Mouse (Mus musculus): ENCODE measurements around the gene Hbq1b.
"Not testable (repeated sequence)": the region's sequence is repeated elsewhere in the genome, so short reads cannot be mapped to it uniquely, and the experiment has no call there.

Hbq1b gene

DNA sequence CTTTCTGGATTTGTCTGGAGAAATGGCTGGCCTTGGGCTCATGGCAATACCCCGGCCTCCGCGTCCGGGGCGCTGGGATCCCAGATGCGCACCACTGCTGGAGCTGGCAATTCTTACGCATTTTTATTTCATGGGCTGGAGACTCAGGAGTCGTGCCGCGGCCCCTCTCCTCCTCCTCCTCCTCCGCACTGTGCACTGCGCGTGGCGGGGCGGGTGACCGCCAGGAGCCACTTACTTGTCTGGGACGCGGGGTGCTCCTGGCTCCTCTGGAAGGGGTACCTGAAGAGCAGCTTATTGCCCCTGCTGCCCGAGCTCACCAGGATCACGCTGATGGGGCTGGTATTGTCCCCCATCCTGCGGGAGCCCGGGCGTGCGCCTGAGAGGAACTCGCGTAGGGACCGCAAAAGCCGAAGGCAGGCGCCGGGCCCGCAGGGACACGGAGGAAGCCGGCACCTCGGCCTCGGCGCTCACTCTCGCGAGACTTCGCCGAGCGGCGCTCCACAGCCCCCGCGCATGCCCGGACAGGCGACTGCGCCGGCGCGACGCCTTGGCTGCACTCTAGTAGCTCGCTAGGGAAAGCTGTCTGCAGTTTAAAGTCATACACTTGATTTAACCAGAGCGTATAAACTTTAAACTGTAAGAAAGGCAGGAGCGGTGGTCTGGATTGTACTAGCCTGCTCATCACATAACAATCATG is 19.4 kb upstream of the Hbq1b start, which contains the start of gene Nprl3:
Nprl3 (minus strand) TSS at position 520 of the 697 bp plus-strand sequence.
- peak; percentile 96 for DNase-seq (ENCODE audit: low read depth, low spot score)

GRCm38 (mm10) chr11:32267964-32268363 is 18.8 kb upstream of the Hbq1b start:
- DNase-seq (ENCODE audit: low read depth, low spot score), result no peak

DNA sequence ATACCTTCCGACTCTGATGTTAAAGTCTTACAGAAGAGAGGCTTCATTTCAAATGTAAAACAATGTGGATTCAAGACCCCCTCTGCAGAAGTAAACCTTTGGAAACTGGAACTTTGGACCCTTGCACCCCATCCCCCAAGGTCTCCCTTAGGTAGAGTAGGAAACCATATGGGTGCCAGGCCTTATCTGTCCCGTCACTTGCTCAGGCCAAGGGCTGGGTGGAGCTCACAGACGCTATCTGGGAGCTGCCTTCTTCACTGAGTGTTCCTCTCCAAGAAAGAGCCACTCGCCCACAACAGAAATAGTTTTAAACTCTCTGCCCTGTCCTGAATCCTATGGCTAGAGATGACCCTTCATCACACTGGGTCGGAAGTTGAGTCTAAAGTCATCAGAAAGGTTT is 17.8 kb upstream of the Hbq1b start:
- no peak for DNase-seq (ENCODE audit: low read depth, low spot score)

DNA sequence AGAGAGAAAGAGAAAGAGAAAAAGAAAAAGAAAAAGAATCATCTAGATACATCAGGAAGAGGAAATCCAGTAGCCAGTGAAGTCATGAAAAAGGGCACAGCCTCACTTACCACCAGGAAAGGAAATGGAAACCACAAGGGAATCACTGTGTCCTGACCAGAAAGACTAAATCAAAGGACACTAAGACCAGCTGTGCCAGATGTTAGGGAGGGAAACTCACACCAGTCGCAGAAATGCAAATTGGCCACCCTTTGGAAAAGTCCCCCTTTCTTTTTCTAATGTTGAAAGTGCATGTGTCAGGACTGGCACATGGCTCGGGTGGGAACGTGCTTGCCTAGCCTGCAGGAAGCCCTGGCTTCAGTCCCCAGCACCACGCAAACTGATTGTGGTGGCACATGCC is 15.6 kb upstream of the Hbq1b start:
- no peak for DNase-seq (ENCODE audit: low read depth, low spot score)

DNA sequence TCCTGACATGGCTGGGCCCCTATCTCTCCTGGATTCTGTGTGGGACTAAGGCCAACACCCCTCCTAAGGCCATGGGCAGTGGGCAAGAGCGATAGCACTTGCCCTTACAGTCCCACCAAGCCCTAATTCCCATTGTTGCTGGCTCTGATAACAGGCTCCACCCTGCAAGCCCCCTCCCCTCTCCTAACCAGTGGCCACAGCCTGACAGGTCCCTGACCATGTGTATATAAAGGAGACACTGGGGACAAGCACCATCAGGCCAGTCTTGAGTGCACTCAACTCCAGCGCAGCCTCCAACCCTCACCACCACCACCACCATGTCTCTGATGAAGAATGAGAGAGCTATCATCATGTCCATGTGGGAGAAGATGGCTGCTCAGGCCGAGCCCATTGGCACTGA is 10.4 kb upstream of the Hbq1b start, which contains the start of gene Hba-x:
Hba-x (plus strand) TSS at position 54 of the 400 bp plus-strand sequence.
- DNase-seq (ENCODE audit: low read depth, low spot score), result no peak

- no peak for DNase-seq (ENCODE audit: low read depth, low spot score)
These were observed 8.9 kb upstream of the Hbq1b start for GRCm38 (mm10) chr11:32277736-32278457.

GRCm38 (mm10) chr11:32278458-32278957 is 8.3 kb upstream of the Hbq1b start:
- DNase-seq (ENCODE audit: low read depth, low spot score), result no peak

GRCm38 (mm10) chr11:32280646-32281045 is 6.1 kb upstream of the Hbq1b start:
- DNase-seq (ENCODE audit: low read depth, low spot score), result no peak

DNA sequence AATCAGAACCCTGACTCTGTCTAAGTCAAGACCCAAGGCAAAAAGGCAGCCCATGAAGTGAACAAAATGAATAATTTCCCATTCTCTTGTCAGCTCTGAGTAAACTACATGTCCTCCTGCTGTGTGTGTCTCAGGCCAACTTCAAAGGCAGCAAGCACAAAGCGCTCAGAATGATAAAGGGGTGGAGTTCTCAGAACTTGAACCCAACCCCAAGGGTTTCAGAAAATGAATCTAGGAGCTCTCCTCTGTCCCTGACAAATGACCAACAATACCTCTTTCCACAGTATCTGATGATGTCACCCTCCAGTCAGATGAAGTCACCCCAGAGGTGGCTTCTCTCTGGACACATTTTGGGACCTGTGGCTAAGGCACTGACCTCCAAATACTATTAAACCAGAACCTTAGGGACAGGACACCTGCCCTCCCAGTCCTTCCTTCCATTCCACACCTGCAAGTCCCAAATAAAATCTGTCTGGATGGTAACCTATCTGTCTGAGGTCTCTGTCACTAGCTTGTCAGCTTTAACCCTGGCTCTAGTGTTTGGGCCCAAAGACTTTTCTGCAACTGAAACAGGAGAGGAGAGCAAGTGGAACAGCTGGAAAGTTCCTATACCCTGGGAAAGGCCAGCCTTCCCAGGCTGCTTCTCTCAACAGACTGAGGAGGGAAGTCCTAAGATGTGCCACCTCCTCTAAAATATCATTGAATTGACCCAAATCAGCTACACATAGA is 5.2 kb upstream of the Hbq1b start:
- no peak for DNase-seq (ENCODE audit: low read depth, low spot score)

DNA sequence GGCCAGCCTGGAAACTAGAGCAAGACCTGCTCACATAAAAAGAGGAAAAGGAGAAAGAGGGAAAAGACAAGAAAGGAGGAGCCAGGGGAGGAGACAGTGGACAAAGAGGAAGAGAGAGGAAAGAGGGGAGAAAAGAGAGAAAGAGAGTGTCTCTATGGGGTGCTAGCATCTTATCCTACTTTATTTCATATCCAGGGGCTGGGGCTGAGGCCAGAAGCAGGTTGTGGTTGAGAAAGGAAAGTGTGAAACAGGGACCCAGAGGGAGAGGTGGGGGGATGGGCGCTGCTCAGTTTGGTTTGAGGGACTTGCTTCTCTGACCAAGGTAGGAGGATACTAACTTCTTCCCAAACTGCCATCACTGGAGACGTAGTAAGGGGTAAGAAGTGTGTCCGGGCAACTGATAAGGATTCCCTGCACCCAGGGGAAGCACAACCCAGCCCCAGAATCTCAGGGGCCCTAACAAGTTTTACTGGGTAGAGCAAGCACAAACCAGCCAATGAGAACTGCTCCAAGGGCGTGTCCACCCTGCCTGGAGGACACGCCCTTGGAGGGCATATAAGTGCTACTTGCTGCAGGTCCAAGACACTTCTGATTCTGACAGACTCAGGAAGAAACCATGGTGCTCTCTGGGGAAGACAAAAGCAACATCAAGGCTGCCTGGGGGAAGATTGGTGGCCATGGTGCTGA is 3.5 kb upstream of the Hbq1b start, which contains the start of gene Hba-a1:
Hba-a1 (plus strand) TSS at position 421 of the 687 bp plus-strand sequence.
- not testable (repeated sequence) for DNase-seq (ENCODE audit: low read depth, low spot score)

- not testable (repeated sequence) for DNase-seq (ENCODE audit: low read depth, low spot score)
These were observed 2.2 kb upstream of the Hbq1b start for GRCm38 (mm10) chr11:32284582-32284981.

- no peak for DNase-seq (ENCODE audit: low read depth, low spot score)
These were observed 1.6 kb upstream of the Hbq1b start for GRCm38 (mm10) chr11:32285031-32285775.

- not testable (repeated sequence) for DNase-seq (ENCODE audit: low read depth, low spot score)
These were observed 878 bp upstream of the Hbq1b start for GRCm38 (mm10) chr11:32285887-32286286.

- no peak for DNase-seq (ENCODE audit: low read depth, low spot score)
These were observed 694 bp downstream of the Hbq1b start for GRCm38 (mm10) chr11:32287493-32287825.

DNA sequence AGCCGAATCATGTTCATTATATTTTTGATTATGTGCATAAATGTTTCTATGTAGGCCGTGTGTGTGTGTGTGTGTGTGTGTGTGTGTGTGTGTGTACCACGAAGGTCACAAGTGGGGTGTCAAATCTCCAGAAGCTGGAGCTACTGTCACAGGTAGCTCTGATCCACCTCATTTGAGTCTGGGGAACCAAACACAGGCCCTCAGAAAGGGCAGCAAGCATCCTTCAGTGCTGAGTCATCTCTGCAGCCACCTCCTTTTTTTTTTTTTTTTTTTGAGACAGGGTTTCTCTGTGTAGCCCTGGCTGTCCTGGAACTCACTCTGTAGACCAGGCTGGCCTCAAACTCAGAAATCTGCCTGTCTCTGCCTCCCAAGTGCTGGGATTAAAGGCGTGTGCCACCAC is 6.1 kb downstream of the Hbq1b start:
- DNase-seq (ENCODE audit: low read depth, low spot score), result not testable (repeated sequence)

- DNase-seq (ENCODE audit: low read depth, low spot score), result not testable (repeated sequence)
These were observed 6.7 kb downstream of the Hbq1b start for GRCm38 (mm10) chr11:32293479-32293878.

GRCm38 (mm10) chr11:32296203-32296602 is 9.4 kb downstream of the Hbq1b start, which contains the start of gene Hba-a2:
Gene Hba-a2, plus strand, starts transcription at chr11:32296489.
- DNase-seq (ENCODE audit: low read depth, low spot score), result not testable (repeated sequence)

- not testable (repeated sequence) for DNase-seq (ENCODE audit: low read depth, low spot score)
These were observed 10.7 kb downstream of the Hbq1b start for GRCm38 (mm10) chr11:32297417-32297816.

- DNase-seq (ENCODE audit: low read depth, low spot score), result no peak
These were observed 11.2 kb downstream of the Hbq1b start for GRCm38 (mm10) chr11:32297866-32298531.

DNA sequence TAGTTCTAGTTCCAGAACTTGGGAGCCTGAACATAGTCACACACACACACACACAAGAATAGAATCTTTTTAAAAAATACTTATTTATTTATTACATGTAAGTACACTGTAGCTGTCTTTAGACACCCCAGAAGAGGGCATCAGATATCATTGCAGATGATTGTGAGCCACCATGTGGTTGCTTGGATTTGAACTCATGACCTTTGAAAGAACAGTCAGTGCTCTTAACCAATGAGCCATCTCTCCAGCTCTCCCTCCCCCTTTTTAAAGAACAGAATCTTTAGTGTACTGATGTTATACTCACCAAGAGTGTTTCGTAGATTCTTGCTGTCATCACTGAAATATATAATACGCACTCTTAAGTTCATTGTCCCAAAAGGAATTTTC is 11.8 kb downstream of the Hbq1b start:
- no peak for DNase-seq (ENCODE audit: low read depth, low spot score)

Measured in CD4-positive helper T cell, adult 2 months (primary cell).